Mouse (Mus musculus) lung, postnatal 4 days (tissue): ENCODE results near the gene Ephx1.
"Not testable (repeated sequence)": the region's sequence is repeated elsewhere in the genome, so short reads cannot be mapped to it uniquely, and the experiment has no call there.

Source experiments
- DNase-seq, 2 experiments: peaks; one replicate each; pipeline ENCODE4 v3.0.0; 2021

The Ephx1 gene

GRCm38 (mm10) chr1:181020756-181021487 is at the start of gene Ephx1:
Gene Ephx1 (minus strand): TSS chr1:181020904.
- no peak for DNase-seq

GRCm38 (mm10) chr1:181069671-181070070 is 49.0 kb upstream of the Ephx1 start:
- DNase-seq: no peak

- DNase-seq: no peak
These were observed 47.6 kb upstream of the Ephx1 start for GRCm38 (mm10) chr1:181068344-181068743.

- DNase-seq: no peak
These were observed 43.9 kb upstream of the Ephx1 start for GRCm38 (mm10) chr1:181064648-181065047.

GRCm38 (mm10) chr1:181063991-181064390 is 43.3 kb upstream of the Ephx1 start:
- DNase-seq: no peak

- DNase-seq: no peak
These were observed 41.2 kb upstream of the Ephx1 start for GRCm38 (mm10) chr1:181061784-181062485.

- no peak for DNase-seq
These were observed 32.2 kb upstream of the Ephx1 start for GRCm38 (mm10) chr1:181052898-181053297.

- no peak for DNase-seq
These were observed 30.2 kb upstream of the Ephx1 start, which contains the start of gene 9130409I23Rik for GRCm38 (mm10) chr1:181050937-181051336. Gene 9130409I23Rik (plus strand): TSS chr1:181051237.

- no peak for DNase-seq
These were observed 28.7 kb upstream of the Ephx1 start for GRCm38 (mm10) chr1:181049328-181049842.

- no peak for DNase-seq
These were observed 26.8 kb upstream of the Ephx1 start for GRCm38 (mm10) chr1:181047520-181047919.

- DNase-seq: peak in 1 of 2 experiments; percentile 29
These were observed 18.9 kb upstream of the Ephx1 start for GRCm38 (mm10) chr1:181039652-181040051.

- DNase-seq: no peak
These were observed 16.9 kb upstream of the Ephx1 start for GRCm38 (mm10) chr1:181037623-181038022.

- not testable (repeated sequence) for DNase-seq
These were observed 14.5 kb upstream of the Ephx1 start for GRCm38 (mm10) chr1:181035015-181035778.

GRCm38 (mm10) chr1:181022265-181022664 is 1.6 kb upstream of the Ephx1 start:
- peak; percentile 40 to 77 for DNase-seq

GRCm38 (mm10) chr1:181021488-181021865 is 773 bp upstream of the Ephx1 start:
- no peak for DNase-seq

- DNase-seq: no peak
These were observed 2.7 kb downstream of the Ephx1 start for GRCm38 (mm10) chr1:181017890-181018420.

GRCm38 (mm10) chr1:181017212-181017711 is 3.4 kb downstream of the Ephx1 start:
- DNase-seq: peak; percentile 88 to 89

GRCm38 (mm10) chr1:181016532-181017131 is 4.1 kb downstream of the Ephx1 start:
- peak; percentile 85 to 90 for DNase-seq

GRCm38 (mm10) chr1:181016045-181016444 is 4.7 kb downstream of the Ephx1 start:
- DNase-seq: no peak

GRCm38 (mm10) chr1:181015558-181015957 is 5.1 kb downstream of the Ephx1 start:
- peak; percentile 77 to 78 for DNase-seq

GRCm38 (mm10) chr1:181014731-181015500 is 5.8 kb downstream of the Ephx1 start:
- peak; percentile 50 to 73 for DNase-seq
